Mouse (Mus musculus) ovary, adult 18-20 months (tissue): ENCODE results near the gene Rln3.

Experiments used
- DNase-seq: peaks from one replicate; pipeline ENCODE4 v3.0.0; 2022; ENCODE audit warnings: low spot score, mixed read lengths

Gene Rln3

GRCm38 (mm10) chr8:83996567-83997505, 48.0 kb downstream of the Rln3 start:
- peak; percentile 86 for DNase-seq

DNA sequence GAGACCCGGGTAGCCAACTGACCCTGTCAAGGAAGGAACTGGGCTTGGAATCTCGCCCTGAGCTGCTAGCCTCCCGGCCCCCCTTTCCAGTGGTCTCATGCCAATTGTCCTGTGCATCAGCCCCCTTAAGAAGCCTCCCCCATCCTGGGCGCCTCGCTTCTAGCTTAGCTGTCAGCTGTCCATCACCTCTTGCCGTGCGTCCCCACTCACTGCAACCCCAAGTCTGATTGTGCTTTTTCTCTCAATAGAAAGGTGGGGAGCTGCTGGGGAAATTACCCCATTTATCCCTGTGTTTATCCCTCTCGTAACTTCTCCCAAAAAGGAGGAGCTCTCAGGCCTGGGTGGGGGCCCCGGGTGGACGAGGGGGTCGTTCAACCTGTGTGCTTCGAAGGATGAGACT, 48.8 kb downstream of the Rln3 start:
- DNase-seq: no peak

DNA sequence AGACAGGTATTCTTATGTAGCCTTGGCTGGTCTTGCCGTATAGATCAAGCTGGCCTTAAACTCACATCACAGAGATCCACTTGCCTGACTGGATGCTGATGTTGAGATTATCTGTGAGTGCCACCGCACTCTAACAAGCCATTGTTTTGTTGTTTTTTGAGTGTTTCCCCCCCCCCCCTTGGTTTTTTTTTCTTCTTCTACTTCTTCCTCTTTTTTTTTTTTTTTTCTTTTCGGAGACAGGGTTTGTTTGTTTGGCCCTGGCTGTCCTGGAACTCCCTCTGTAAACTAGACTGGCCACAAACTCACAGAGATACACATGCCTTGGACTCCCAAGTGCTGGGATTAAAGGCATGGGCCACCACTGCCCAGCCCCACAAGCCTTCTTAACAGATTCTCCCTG, 50.8 kb downstream of the Rln3 start:
- DNase-seq: no peak
